Mouse (Mus musculus) testis, adult 2 months (tissue): ENCODE data around the gene Top3a. TPM values are rescaled to one million over a fixed set of nuclear protein-coding genes. Genes with fewer than 3 reads are reported as not detected.

ENCODE experiments used
- H3K27ac ChIP-seq: fragments of 200-500 bp; 2 replicates; pipeline ENCODE4 v1.5.1; 2012; ENCODE audit warnings: low read depth, low read length; ENCODE audit not compliant: control insufficient read depth, insufficient read depth
- H3K27me3 ChIP-seq: fragments of 200-500 bp; 2 replicates; pipeline ENCODE4 v1.6.1; 2012; ENCODE audit warnings: mild to moderate bottlenecking, low read length, moderate library complexity; ENCODE audit not compliant: control insufficient read depth, insufficient read depth
- H3K36me3 ChIP-seq: fragments of 200-500 bp; 2 replicates; pipeline ENCODE4 v1.6.1; 2012; ENCODE audit warnings: mild to moderate bottlenecking, low read length; ENCODE audit not compliant: control insufficient read depth, insufficient read depth
- H3K4me1 ChIP-seq: fragments of 200-500 bp; 2 replicates; pipeline ENCODE4 v1.6.1; 2012; ENCODE audit warnings: low read length; ENCODE audit not compliant: control insufficient read depth, insufficient read depth
- H3K4me3 ChIP-seq: fragments of 200-500 bp; 2 replicates; pipeline ENCODE4 v1.5.1; 2012; ENCODE audit warnings: low read depth, mild to moderate bottlenecking, low read length, moderate library complexity, mixed read lengths; ENCODE audit not compliant: control insufficient read depth
- CTCF ChIP-seq: fragments of 200-500 bp; IDR thresholded peaks from 2 replicates; pipeline ENCODE4 v1.5.1; 2012; ENCODE audit warnings: low read depth, mild to moderate bottlenecking, inconsistent platforms, low read length, moderate library complexity; ENCODE audit not compliant: control insufficient read depth, insufficient read depth, insufficient replicate concordance
- POLR2A ChIP-seq: fragments of 200-500 bp; IDR thresholded peaks from 2 replicates; pipeline ENCODE4 v1.6.1; 2012; ENCODE audit warnings: low read depth, mild to moderate bottlenecking, inconsistent platforms, low read length, moderate library complexity; ENCODE audit not compliant: control insufficient read depth
- polyA plus RNA-seq: library from polyadenylated mRNA; depleted of rRNA; stranded (reverse); fragments of >200 nt; gene quantifications from 2 replicates; pipeline ENCODE4 v1.2.3, GENCODE M21; 2012

Gene Top3a
- polyA plus RNA-seq, 1 experiment, result 14.4 TPM

DNA sequence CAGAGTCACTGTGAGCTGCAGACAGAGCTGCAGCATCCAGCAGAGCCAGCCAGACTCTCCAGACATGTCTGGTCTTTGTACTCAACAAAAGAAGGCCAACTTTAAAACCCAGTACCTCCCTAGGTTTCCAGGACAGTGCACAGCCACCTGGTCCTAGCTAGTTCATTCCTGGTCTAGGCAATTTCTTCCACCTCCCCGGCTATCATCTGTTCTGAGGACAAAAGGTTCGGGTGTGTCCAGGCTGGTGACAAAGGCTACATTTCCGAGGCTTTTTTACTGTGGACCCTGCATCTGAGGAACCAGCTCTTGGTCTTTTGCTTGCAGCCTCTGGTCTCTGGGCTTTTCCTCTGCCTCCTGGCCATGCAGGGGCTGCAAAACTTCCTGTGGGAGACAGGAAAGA, 36.8 kb downstream of the Top3a start:
- TF ChIP-seq POLR2A, result no peak
- no peak for TF ChIP-seq CTCF
- no peaks in the 10 kb centered on the region for H3K27me3 ChIP-seq
- H3K27ac ChIP-seq, result no peak overlapping the region
- H3K36me3 ChIP-seq, result peaks cover 8% of the 10 kb centered on the region
- no peaks in the 10 kb centered on the region for H3K4me1 ChIP-seq
- no peak overlapping the region for H3K4me3 ChIP-seq

DNA sequence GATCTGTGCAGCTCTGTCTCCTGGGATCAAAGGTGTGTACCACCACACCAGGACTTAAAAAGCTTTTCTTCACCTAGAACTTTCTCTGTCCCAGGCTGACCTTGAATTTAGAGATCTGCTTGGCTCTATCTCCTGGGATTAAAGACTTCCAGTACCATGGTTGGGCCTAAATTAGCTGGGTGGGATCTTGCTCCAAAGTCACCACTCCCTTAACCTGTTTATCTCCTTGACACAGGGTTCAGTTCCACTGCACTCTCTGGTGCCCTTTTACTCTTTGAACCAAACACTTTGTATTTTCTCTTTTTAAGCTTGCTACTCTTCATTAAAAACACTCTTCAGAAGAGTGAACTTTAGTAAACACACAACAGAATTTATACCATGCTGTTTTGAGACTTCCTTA, 39.7 kb downstream of the Top3a start:
- Histone ChIP-seq H3K4me1 (no peaks in the 10 kb centered on the region), H3K4me3 (no peak overlapping the region), H3K27ac (no peak overlapping the region), H3K27me3 (no peaks in the 10 kb centered on the region), H3K36me3 (peaks cover 4% of the 10 kb centered on the region)
- TF ChIP-seq POLR2A (no peak), CTCF (no peak)

DNA sequence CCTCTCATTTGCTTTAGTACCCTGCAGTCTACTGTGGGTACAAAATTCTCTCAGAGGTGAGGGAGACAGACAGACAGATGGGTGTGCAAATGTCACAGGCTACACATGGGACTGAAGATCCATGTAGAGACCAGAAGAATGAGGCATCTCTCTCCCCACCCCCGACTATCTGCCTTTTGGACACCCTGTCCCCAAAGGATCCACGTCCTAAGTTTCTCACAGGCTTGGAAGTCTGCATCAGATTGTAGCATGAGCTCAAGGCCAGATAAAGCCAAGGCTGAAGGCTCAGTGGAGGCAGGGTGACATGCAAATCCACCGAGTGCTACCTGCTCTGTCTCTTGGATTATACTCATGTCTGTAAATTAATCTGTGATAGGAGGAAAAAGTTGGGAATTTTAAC, 40.7 kb downstream of the Top3a start:
- Histone ChIP-seq H3K4me3 (no peak overlapping the region), H3K36me3 (peaks cover 2% of the 10 kb centered on the region; the same call in 1 of the 2 replicates), H3K27me3 (no peaks in the 10 kb centered on the region), H3K4me1 (no peaks in the 10 kb centered on the region), H3K27ac (no peak overlapping the region)
- TF ChIP-seq POLR2A (no peak), CTCF (no peak)

DNA sequence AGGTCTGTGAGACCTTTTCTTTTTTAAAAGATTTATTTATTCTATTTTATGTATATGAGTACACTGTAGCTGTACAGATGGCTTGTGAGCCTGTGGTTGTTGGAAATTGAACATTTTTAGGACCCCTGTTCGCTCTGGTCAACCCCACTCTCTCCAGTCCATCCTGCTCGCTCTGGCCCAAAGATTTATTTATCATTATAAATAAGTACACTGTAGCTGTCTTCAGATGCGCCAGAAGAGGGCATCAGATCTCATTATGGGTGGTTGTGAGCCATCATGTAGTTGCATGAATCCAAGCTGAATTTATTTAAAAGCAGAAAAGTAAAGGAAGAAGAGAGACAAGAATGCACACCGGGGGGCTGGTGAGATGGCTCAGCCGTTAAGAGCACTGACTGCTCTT, 42.0 kb downstream of the Top3a start:
- TF ChIP-seq CTCF (no peak), POLR2A (no peak)
- H3K27me3 ChIP-seq, result no peaks in the 10 kb centered on the region
- no peak overlapping the region for H3K27ac ChIP-seq
- H3K36me3 ChIP-seq, result peaks cover 1% of the 10 kb centered on the region; the same call in 1 of the 2 replicates
- no peak overlapping the region for H3K4me3 ChIP-seq
- H3K4me1 ChIP-seq, result no peaks in the 10 kb centered on the region

DNA sequence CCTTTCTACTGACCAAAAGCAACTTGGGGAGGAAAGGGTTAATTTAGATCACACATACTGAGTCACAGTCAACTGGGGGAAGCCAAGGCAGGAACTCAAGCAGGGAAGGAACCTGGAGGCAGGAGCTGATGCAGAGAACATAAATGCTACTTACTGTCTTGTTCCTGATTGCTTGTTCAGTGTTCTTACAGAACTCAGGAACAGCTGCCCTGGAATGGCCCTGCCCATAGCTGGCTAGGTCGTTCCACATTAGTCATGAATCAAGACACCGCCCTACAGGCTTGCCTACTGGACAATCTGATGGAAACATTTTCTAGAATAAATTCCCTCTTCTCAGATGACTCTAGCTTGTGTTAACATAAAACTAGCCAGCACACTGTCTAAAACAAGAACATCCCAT, 43.0 kb downstream of the Top3a start:
- no peak for TF ChIP-seq POLR2A
- TF ChIP-seq CTCF, result no peak
- no peak overlapping the region for H3K4me3 ChIP-seq
- H3K27me3 ChIP-seq, result no peaks in the 10 kb centered on the region
- H3K27ac ChIP-seq, result no peak overlapping the region
- no peaks in the 10 kb centered on the region for H3K36me3 ChIP-seq
- peaks cover 2% of the 10 kb centered on the region; the same call in 1 of the 2 replicates for H3K4me1 ChIP-seq

DNA sequence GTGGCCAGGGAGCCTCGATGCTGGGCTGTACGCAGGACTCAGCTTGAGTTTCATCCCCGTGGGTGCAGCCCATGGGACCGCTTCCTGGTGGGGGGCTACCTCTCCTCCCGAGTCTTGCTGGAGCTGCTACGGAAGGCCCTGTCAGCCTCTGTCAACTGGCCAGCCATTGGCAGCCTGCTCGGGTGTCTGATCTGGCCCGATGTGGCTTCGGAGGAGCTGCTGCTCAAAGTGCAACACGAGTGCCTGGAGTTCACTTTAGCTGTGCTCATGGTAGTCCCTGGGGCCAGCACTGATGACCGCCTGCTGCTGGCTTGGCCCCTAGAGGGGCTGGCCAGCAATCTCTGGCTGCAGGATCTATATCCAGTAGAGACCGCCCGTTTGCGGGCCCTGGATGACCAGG, 45.9 kb downstream of the Top3a start:
- Histone ChIP-seq H3K4me1 (peaks cover 22% of the 10 kb centered on the region), H3K4me3 (no peak overlapping the region), H3K27me3 (no peaks in the 10 kb centered on the region), H3K27ac (no peak overlapping the region), H3K36me3 (no peaks in the 10 kb centered on the region)
- TF ChIP-seq CTCF (no peak), POLR2A (no peak)

DNA sequence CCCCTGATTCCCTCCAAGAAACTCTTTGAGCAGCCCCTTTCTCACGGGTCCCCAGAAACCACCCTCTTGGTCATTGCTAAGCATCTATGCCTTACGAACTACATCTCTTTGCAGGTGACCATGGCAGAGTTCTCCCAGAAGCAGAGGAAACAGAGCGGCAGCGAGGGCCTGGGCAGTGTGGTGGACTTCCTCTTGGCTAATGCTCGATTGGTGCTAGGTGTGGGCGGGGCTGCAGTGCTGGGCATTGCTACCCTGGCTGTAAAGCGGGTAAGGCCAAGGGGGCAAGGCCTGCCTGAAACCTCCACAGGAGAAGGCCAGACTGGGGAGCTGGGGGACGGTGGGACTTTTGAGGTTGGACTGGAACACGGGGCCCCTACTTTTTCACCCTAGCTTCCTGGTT, 47.0 kb downstream of the Top3a start:
- no peak for TF ChIP-seq POLR2A
- TF ChIP-seq CTCF, result no peak
- no peak overlapping the region for H3K27ac ChIP-seq

DNA sequence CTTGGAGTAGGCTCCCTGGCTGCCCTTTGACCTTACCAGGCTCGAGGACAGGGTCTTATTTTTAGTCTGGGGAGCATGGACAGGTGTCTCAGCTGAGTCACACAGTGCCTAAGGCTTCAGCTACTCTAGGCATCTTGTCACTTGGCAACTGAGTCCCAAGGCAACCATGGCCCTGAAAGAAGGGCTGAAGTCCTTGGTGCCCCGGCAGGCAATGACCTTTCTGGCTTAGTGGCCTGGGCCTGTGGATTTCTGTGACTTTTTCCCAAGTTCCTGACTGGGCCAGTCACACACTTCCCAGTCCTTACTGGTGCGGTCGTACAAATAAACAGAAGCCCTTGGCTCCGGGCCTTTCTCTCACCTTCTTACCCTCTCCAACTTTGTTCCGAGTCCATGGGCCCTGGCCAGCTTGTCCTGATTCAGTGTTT, 47.9 kb downstream of the Top3a start:
- Histone ChIP-seq H3K36me3 (no peaks in the 10 kb centered on the region), H3K4me1 (peaks cover 27% of the 10 kb centered on the region), H3K27ac (no peak overlapping the region), H3K27me3 (no peaks in the 10 kb centered on the region), H3K4me3 (no peak overlapping the region)
- no peak for TF ChIP-seq POLR2A
- TF ChIP-seq CTCF, result no peak

More for the DNA sequence above, 47.0 kb downstream of the Top3a start:
- H3K4me1 ChIP-seq, result peaks cover 25% of the 10 kb centered on the region
- no peaks in the 10 kb centered on the region for H3K27me3 ChIP-seq
- no peak overlapping the region for H3K4me3 ChIP-seq
- no peaks in the 10 kb centered on the region for H3K36me3 ChIP-seq
